ENCODE assay signal across 30 mouse cellular contexts in genomic region chr11:75473376-75473775, GRCm38 (mm10). TPM values are rescaled to one million over a fixed set of nuclear protein-coding genes. Genes with fewer than 3 reads are reported as not detected.
DNase-seq lines count a peak whose midpoint lies in the region; ATAC-seq and TF ChIP-seq lines count a peak whose summit lies in the region.
"Had no signal": no experiment of that assay in that cellular context is flagged by ENCODE, and none has a peak within 500 bp of the region (broad histone marks: within the 10 kb centered on the region; RNA-seq: fewer than 3 reads in every experiment).

No protein-coding gene starts in this region.

- no peak for TF ChIP-seq EP300 in liver, postnatal 0 days (IDR thresholded peaks at IDR 0.05; ENCODE audit: low read depth)
- TF ChIP-seq EP300 in liver, embryonic 14.5 days (IDR thresholded peaks at IDR 0.05; ENCODE audit: low read depth) = no peak

- no peaks in the 10 kb centered on the region for H3K9me3 ChIP-seq in liver, embryonic 12.5 days (replicated peaks)
- H3K9me3 ChIP-seq in liver, postnatal 0 days (ENCODE audit: low read length) = no peaks in the 10 kb centered on the region
- no peaks in the 10 kb centered on the region for H3K9me3 ChIP-seq in liver, embryonic 14.5 days (ENCODE audit: control insufficient read depth, low read length)
- H3K9me3 ChIP-seq: embryonic facial prominence, embryonic 10.5 days; embryonic facial prominence, embryonic 13.5 days; forebrain, embryonic 10.5 days; forebrain, embryonic 13.5 days; G1E; heart, embryonic 12.5 days; heart, embryonic 15.5 days; hindbrain, embryonic 10.5 days; hindbrain, embryonic 13.5 days; intestine, embryonic 15.5 days had no signal

- intact Hi-C loops in heart, postnatal 36 days (cut with DNase I) = no loop called here

- no peak overlapping the region for H3K9ac ChIP-seq in liver, embryonic 12.5 days
- H3K9ac ChIP-seq in liver, postnatal 0 days (replicated peaks) = no peak overlapping the region
- H3K9ac ChIP-seq in liver, embryonic 14.5 days (replicated peaks) = 0 out of 2 replicates have a peak overlapping the region, but pooled peaks have one; percentile 7
- H3K9ac ChIP-seq: embryonic facial prominence, embryonic 13.5 days; forebrain, embryonic 13.5 days; heart, embryonic 12.5 days; heart, embryonic 15.5 days; hindbrain, embryonic 13.5 days; intestine, embryonic 15.5 days had no signal

- no peak overlapping the region for H3K4me3 ChIP-seq in liver, embryonic 12.5 days
- no peak overlapping the region for H3K4me3 ChIP-seq in liver, postnatal 0 days (ENCODE audit: low read depth, low read length)
- H3K4me3 ChIP-seq in liver, embryonic 14.5 days (ENCODE audit: insufficient read depth in 1 of 2, low read depth in 2 of 2, low read length in 2 of 2) = no peak overlapping the region
- H3K4me3 ChIP-seq: embryonic facial prominence, embryonic 10.5 days; embryonic facial prominence, embryonic 13.5 days; forebrain, embryonic 10.5 days; forebrain, embryonic 13.5 days; heart, embryonic 12.5 days; heart, embryonic 15.5 days; hindbrain, embryonic 10.5 days; hindbrain, embryonic 13.5 days; intestine, embryonic 15.5 days had no signal

- 63% methylated on average over 7 of the region's 7 CpGs for WGBS in liver, embryonic 12.5 days (ENCODE audit: insufficient replicate concordance)
- WGBS in liver, postnatal 0 days (ENCODE audit: insufficient replicate concordance) = 81% methylated on average over 7 of the region's 7 CpGs
- 73% methylated on average over 7 of the region's 7 CpGs for WGBS in liver, embryonic 14.5 days (ENCODE audit: insufficient replicate concordance)

- no peaks in the 10 kb centered on the region for H3K36me3 ChIP-seq in liver, embryonic 12.5 days
- no peaks in the 10 kb centered on the region for H3K36me3 ChIP-seq in liver, postnatal 0 days (replicated peaks; ENCODE audit: insufficient read depth, low read length)
- no peaks in the 10 kb centered on the region for H3K36me3 ChIP-seq in liver, embryonic 14.5 days (replicated peaks; ENCODE audit: control insufficient read depth, insufficient read depth, low read depth)
- H3K36me3 ChIP-seq: embryonic facial prominence, embryonic 10.5 days; embryonic facial prominence, embryonic 13.5 days; forebrain, embryonic 10.5 days; G1E; heart, embryonic 12.5 days; heart, embryonic 15.5 days; hindbrain, embryonic 10.5 days; hindbrain, embryonic 13.5 days; intestine, embryonic 15.5 days had no signal

- 0 out of 2 replicates have a peak overlapping the region, but pooled peaks have one; percentile 34 for H3K27ac ChIP-seq in liver, embryonic 12.5 days
- no peak overlapping the region for H3K27ac ChIP-seq in liver, postnatal 0 days (ENCODE audit: low read depth)
- H3K27ac ChIP-seq in liver, embryonic 14.5 days = no peak overlapping the region
- H3K27ac ChIP-seq: embryonic facial prominence, embryonic 10.5 days; embryonic facial prominence, embryonic 13.5 days; forebrain, embryonic 10.5 days; forebrain, embryonic 13.5 days; heart, embryonic 15.5 days; hindbrain, embryonic 10.5 days; hindbrain, embryonic 13.5 days; intestine, embryonic 15.5 days had no signal

- TF ChIP-seq CTCF in liver, postnatal 0 days (IDR thresholded peaks at IDR 0.05; ENCODE audit: low read depth) = no peak
- TF ChIP-seq CTCF in liver, embryonic 14.5 days (IDR thresholded peaks at IDR 0.05; ENCODE audit: low read depth) = no peak

- H3K27me3 ChIP-seq in liver, embryonic 12.5 days (replicated peaks) = peaks cover 4% of the 10 kb centered on the region; the same call in 1 of the 2 replicates
- H3K27me3 ChIP-seq in liver, postnatal 0 days (ENCODE audit: insufficient read depth, low read length) = no peaks in the 10 kb centered on the region
- no peaks in the 10 kb centered on the region for H3K27me3 ChIP-seq in liver, embryonic 14.5 days (ENCODE audit: control insufficient read depth, insufficient read depth, low read length)
- H3K27me3 ChIP-seq: embryonic facial prominence, embryonic 13.5 days; heart, embryonic 12.5 days; heart, embryonic 15.5 days; intestine, embryonic 15.5 days; Patski had no signal

- ATAC-seq in liver, embryonic 12.5 days = no peak
- ATAC-seq in liver, postnatal 0 days = no peak
- ATAC-seq in liver, embryonic 14.5 days (ENCODE audit: insufficient read depth) = no peak
- ATAC-seq: forebrain, embryonic 13.5 days; forebrain, embryonic 16.5 days; hindbrain, embryonic 16.5 days; intestine, embryonic 15.5 days; Patski had no signal

- H3K4me2 ChIP-seq in liver, embryonic 12.5 days = no peak overlapping the region
- H3K4me2 ChIP-seq in liver, postnatal 0 days (ENCODE audit: low read depth, low read length) = no peak overlapping the region
- 0 out of 2 replicates have a peak overlapping the region, but pooled peaks have one; percentile 0 for H3K4me2 ChIP-seq in liver, embryonic 14.5 days (ENCODE audit: low read depth)
- H3K4me2 ChIP-seq: embryonic facial prominence, embryonic 13.5 days; forebrain, embryonic 13.5 days; heart, embryonic 12.5 days; heart, embryonic 15.5 days; hindbrain, embryonic 13.5 days; intestine, embryonic 15.5 days had no signal

- H3K4me1 ChIP-seq in liver, embryonic 12.5 days = peaks cover 33% of the 10 kb centered on the region
- peaks cover 14% of the 10 kb centered on the region for H3K4me1 ChIP-seq in liver, postnatal 0 days (ENCODE audit: insufficient read depth)
- H3K4me1 ChIP-seq in liver, embryonic 14.5 days (replicated peaks; ENCODE audit: control insufficient read depth in 2 of 2, insufficient read depth in 2 of 2, low read length in 1 of 2) = peaks cover 18 to 22% of the 10 kb centered on the region in 2 experiments
- H3K4me1 ChIP-seq: forebrain, embryonic 13.5 days; hindbrain, embryonic 13.5 days had no signal

- DNase-seq in embryo, embryonic 11 days = peak; percentile 16
- DNase-seq in embryo, embryonic 9.5 days (ENCODE audit: extremely low spot score) = no peak
- DNase-seq in liver, postnatal 0 days = no peak
- peak; percentile 57 for DNase-seq in ZHBTc4 (ENCODE audit: low read depth, low spot score)
- no peak for DNase-seq in liver, embryonic 14.5 days (ENCODE audit: low read depth in 3 of 3, low spot score in 3 of 3)
- DNase-seq in heart, postnatal 4 days = no peak
- no peak for DNase-seq in heart, postnatal 36 days
- DNase-seq: adrenal gland, adult 8-10 months; adrenal gland, postnatal 25 days; cerebellum, adult 18-20 months; cerebellum, adult 9-10 months; cerebellum, postnatal 14 days; gastrocnemius, postnatal 25 days; heart, adult 18-20 months; heart, postnatal 10 days had no signal

RNA-seq across cellular contexts. Expression of gene Tlcd2, which starts 11.9 kb away (rescaled TPM):
- polyA plus RNA-seq in liver, embryonic 12.5 days (2016; fragmentation: Nextera tagmentation; extraction: Ambion mirVana) = 19.6 and 21.4 TPM in 2 replicates
- 34.2 and 35.6 TPM in 2 replicates for polyA plus RNA-seq in liver, postnatal 0 days (2015; fragmentation: Nextera tagmentation; extraction: Ambion mirVana)
- polyA plus RNA-seq in liver, embryonic 14.5 days (2012; rRNA removed) = 7.3 and 8.2 TPM in 2 replicates
- 11.9 and 13.0 TPM in 2 replicates for polyA plus RNA-seq in liver, embryonic 14.5 days (2014; fragmentation: Nextera tagmentation; extraction: Ambion mirVana)
- 1 to 10 TPM; 6.1 to 6.7 TPM for total RNA-seq in heart, postnatal 4 days (2021)
- total RNA-seq in heart, postnatal 36 days (2021) = 1 to 10 TPM; 5.4 to 7.1 TPM
- polyA plus RNA-seq: G1E had no signal

RNA-seq across cellular contexts. Expression of gene Prpf8, which starts 13.2 kb away (rescaled TPM):
- polyA plus RNA-seq in liver, embryonic 12.5 days (2016; fragmentation: Nextera tagmentation; extraction: Ambion mirVana) = 46.6 and 47.9 TPM in 2 replicates
- 12.1 and 13.9 TPM in 2 replicates for polyA plus RNA-seq in liver, postnatal 0 days (2015; fragmentation: Nextera tagmentation; extraction: Ambion mirVana)
- 34.2 and 38.1 TPM in 2 replicates for polyA plus RNA-seq in liver, embryonic 14.5 days (2012; rRNA removed)
- 34.2 and 42.2 TPM in 2 replicates for polyA plus RNA-seq in liver, embryonic 14.5 days (2014; fragmentation: Nextera tagmentation; extraction: Ambion mirVana)
- total RNA-seq in heart, postnatal 4 days (2021) = 100 to 1,000 TPM; 113 to 115 TPM
- total RNA-seq in heart, postnatal 36 days (2021) = 10 to 100 TPM; 82.9 to 92.8 TPM

RNA-seq across cellular contexts. Expression of gene Wdr81, which starts 18.9 kb away (rescaled TPM):
- polyA plus RNA-seq in liver, embryonic 12.5 days (2016; fragmentation: Nextera tagmentation; extraction: Ambion mirVana) = 24.8 and 25.0 TPM in 2 replicates
- polyA plus RNA-seq in liver, postnatal 0 days (2015; fragmentation: Nextera tagmentation; extraction: Ambion mirVana) = 8.4 and 9.5 TPM in 2 replicates
- 15.3 and 16.4 TPM in 2 replicates for polyA plus RNA-seq in liver, embryonic 14.5 days (2012; rRNA removed)
- 14.6 and 15.8 TPM in 2 replicates for polyA plus RNA-seq in liver, embryonic 14.5 days (2014; fragmentation: Nextera tagmentation; extraction: Ambion mirVana)
- total RNA-seq in heart, postnatal 4 days (2021) = 1 to 10 TPM; 5.2 to 6.0 TPM
- total RNA-seq in heart, postnatal 36 days (2021) = 10 to 100 TPM in 1 of 2 experiments, 1 to 10 TPM in 1; 8.7 to 10.4 TPM

RNA-seq across cellular contexts. Expression of gene Serpinf2, which starts 34.0 kb away (rescaled TPM):
- 351 and 375 TPM in 2 replicates for polyA plus RNA-seq in liver, embryonic 12.5 days (2016; fragmentation: Nextera tagmentation; extraction: Ambion mirVana)
- 975 and 1,049 TPM in 2 replicates for polyA plus RNA-seq in liver, postnatal 0 days (2015; fragmentation: Nextera tagmentation; extraction: Ambion mirVana)
- polyA plus RNA-seq in liver, embryonic 14.5 days (2012; rRNA removed) = 474 and 506 TPM in 2 replicates
- polyA plus RNA-seq in liver, embryonic 14.5 days (2014; fragmentation: Nextera tagmentation; extraction: Ambion mirVana) = 304 and 336 TPM in 2 replicates
- total RNA-seq in heart, postnatal 4 days (2021) = under 1 TPM in 1 of 2 experiments, not detected in 1; 0.11 TPM
- not detected for total RNA-seq in heart, postnatal 36 days (2021)
- total RNA-seq: adrenal gland, postnatal 25 days; gastrocnemius, postnatal 25 days; heart, adult 18-20 months; heart, postnatal 10 days had no signal
- polyA plus RNA-seq: activated CD4-positive, CD25-positive, alpha-beta regulatory T cell, adult 4 months; embryonic facial prominence, embryonic 10.5 days; forebrain, embryonic 13.5 days; forebrain, embryonic 16.5 days; hindbrain, embryonic 10.5 days; hindbrain, embryonic 13.5 days had no signal

RNA-seq across cellular contexts. Expression of gene Rilp, which starts 36.5 kb away (rescaled TPM):
- polyA plus RNA-seq in liver, embryonic 12.5 days (2016; fragmentation: Nextera tagmentation; extraction: Ambion mirVana) = 0.89 and 1.2 TPM in 2 replicates
- 13.2 and 13.4 TPM in 2 replicates for polyA plus RNA-seq in liver, postnatal 0 days (2015; fragmentation: Nextera tagmentation; extraction: Ambion mirVana)
- polyA plus RNA-seq in liver, embryonic 14.5 days (2012; rRNA removed) = 1.6 and 1.7 TPM in 2 replicates
- polyA plus RNA-seq in liver, embryonic 14.5 days (2014; fragmentation: Nextera tagmentation; extraction: Ambion mirVana) = 2.0 and 2.4 TPM in 2 replicates
- total RNA-seq in heart, postnatal 4 days (2021) = 10 to 100 TPM; 24.5 to 24.7 TPM
- 10 to 100 TPM; 51.4 to 52.3 TPM for total RNA-seq in heart, postnatal 36 days (2021)
- polyA plus RNA-seq: activated CD4-positive, CD25-positive, alpha-beta regulatory T cell, adult 4 months; embryonic facial prominence, embryonic 13.5 days had no signal

Comparison
In these comparisons a context has a peak if more than half of its experiments do, and no peak if none do; other contexts are left out.
1. DNase-seq: peak in embryo, embryonic 11 days (single experiment) and ZHBTc4 (single experiment); none in embryo, embryonic 9.5 days (single experiment), liver, postnatal 0 days (single experiment), liver, embryonic 14.5 days (0 of 3), heart, postnatal 4 days (single experiment) and heart, postnatal 36 days (0 of 2).